Mouse (Mus musculus) heart, embryonic 13.5 days (tissue): Measurements from ENCODE around the gene Tssk4. TPM values are rescaled to one million over a fixed set of nuclear protein-coding genes. Genes with fewer than 3 reads are reported as not detected.

Experiments used
- ATAC-seq: fragments of 200-750 bp; cut with Nextera tagmentation; 2 replicates; pipeline ENCODE4 v1.8.0; 2017; ENCODE audit warnings: moderate TSS enrichment; ENCODE audit not compliant: insufficient number of reproducible peaks, low FRiP score, low TSS enrichment; ENCODE audit errors: extremely low read depth
- H3K27ac ChIP-seq: fragments of 300-500 bp; sonication (generic); replicated peaks from 2 replicates; pipeline ENCODE4 v1.5.1; 2015; ENCODE audit warnings: moderate library complexity, mild to moderate bottlenecking, inconsistent platforms
- H3K27me3 ChIP-seq: fragments of 300-500 bp; sonication (generic); replicated peaks from 2 replicates; pipeline ENCODE4 v1.6.1; 2015; ENCODE audit warnings: mild to moderate bottlenecking, inconsistent platforms
- H3K36me3 ChIP-seq: fragments of 300-500 bp; sonication (generic); 2 replicates; pipeline ENCODE4 v1.6.1; 2015; ENCODE audit warnings: mild to moderate bottlenecking, inconsistent platforms
- H3K4me1 ChIP-seq: fragments of 300-500 bp; sonication (generic); 2 replicates; pipeline ENCODE4 v1.6.1; 2015; ENCODE audit warnings: inconsistent platforms
- H3K4me2 ChIP-seq: fragments of 300-500 bp; sonication (generic); 2 replicates; pipeline ENCODE4 v1.6.1; 2015; ENCODE audit warnings: inconsistent platforms, mild to moderate bottlenecking, moderate library complexity
- H3K4me3 ChIP-seq: fragments of 300-500 bp; sonication (generic); 2 replicates; pipeline ENCODE4 v1.5.1; 2015; ENCODE audit warnings: moderate library complexity, mild to moderate bottlenecking, inconsistent platforms
- H3K9ac ChIP-seq: fragments of 300-500 bp; sonication (generic); 2 replicates; pipeline ENCODE4 v1.6.1; 2015; ENCODE audit warnings: inconsistent platforms, mild to moderate bottlenecking, moderate library complexity
- H3K9me3 ChIP-seq: fragments of 300-500 bp; sonication (generic); 2 replicates; pipeline ENCODE4 v1.6.1; 2016; ENCODE audit warnings: inconsistent platforms
- WGBS: fragments of 180-500 bp; shearing (Covaris S2); methylation state at CpG from one replicate; pipeline ENCODE4 v1.1.7; 2015; ENCODE audit warnings: mixed read lengths; 5-methylcytosine and 5-hydroxymethylcytosine counted together
- polyA plus RNA-seq: library from polyadenylated mRNA; unstranded; fragments of >200 nt; fragmentation: Nextera tagmentation; extraction: Ambion mirVana; gene quantifications from 2 replicates; pipeline ENCODE4 v1.2.1, GENCODE M21; 2015

The Tssk4 gene
- polyA plus RNA-seq = 0.43 and 0.53 TPM in 2 replicates

DNA sequence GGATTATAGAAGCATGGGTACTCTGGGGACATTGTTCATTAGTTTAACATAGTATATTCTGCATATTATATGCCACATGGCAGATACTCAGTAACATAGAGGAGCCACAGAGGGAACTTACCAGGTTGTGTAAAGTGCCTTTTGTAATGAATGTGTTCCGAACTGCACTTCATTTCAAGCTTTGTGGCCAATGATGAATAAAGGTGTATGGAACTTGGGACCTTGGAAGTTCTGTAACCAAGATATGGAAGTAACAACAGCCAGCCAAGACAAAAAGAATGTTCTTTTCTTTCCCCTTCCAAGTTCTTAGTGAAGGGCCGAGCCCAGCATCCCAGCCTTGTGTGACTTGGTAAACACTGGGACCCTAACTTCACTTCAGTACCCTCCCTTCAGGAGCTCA, at the start of gene Tssk4:
Gene Tssk4, plus strand, starts transcription at position 301 of the 400 bp plus-strand sequence.
- WGBS = 87% methylated on average over 2 of the region's 2 CpGs
- no peaks in the 10 kb centered on the region for H3K27me3 ChIP-seq
- H3K9ac ChIP-seq = no peak within 1 kb of the TSS
- H3K4me1 ChIP-seq = peaks cover 8% of the 10 kb centered on the region
- ATAC-seq = no peak
- no peaks in the 10 kb centered on the region for H3K9me3 ChIP-seq
- H3K36me3 ChIP-seq = peaks cover 14% of the 10 kb centered on the region
- H3K4me2 ChIP-seq = no peak within 1 kb of the TSS
- no peak within 1 kb of the TSS for H3K27ac ChIP-seq
- no peak within 1 kb of the TSS for H3K4me3 ChIP-seq

DNA sequence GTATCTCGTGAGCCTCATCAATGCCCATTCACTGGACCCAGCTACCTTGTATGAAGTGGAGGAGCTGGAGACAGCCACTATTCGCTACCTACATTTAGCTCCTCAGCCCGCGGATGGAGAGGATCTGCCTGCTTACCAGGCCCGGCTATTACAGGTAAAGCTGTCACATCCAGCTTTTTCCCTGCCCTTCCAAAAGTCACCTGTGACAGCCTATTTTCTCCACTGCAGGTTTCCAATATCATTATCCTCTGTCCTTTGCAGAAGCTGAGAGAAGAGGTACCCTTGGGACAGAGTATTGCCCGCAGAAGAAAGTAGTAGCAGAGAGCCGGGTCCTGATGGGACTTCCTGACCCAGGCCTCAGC, 46.7 kb upstream of the Tssk4 start, which contains the start of gene Irf9:
Gene Irf9, plus strand, starts transcription at position 301 of the 362 bp plus-strand sequence.
- H3K9me3 ChIP-seq = no peaks in the 10 kb centered on the region
- peak within 1 kb of the TSS; percentile 84 for H3K27ac ChIP-seq
- 79% methylated on average over 7 of the region's 7 CpGs for WGBS
- H3K27me3 ChIP-seq = no peaks in the 10 kb centered on the region
- H3K36me3 ChIP-seq = peaks cover 88% of the 10 kb centered on the region
- no peak for ATAC-seq
- peak within 1 kb of the TSS; percentile 72 for H3K4me2 ChIP-seq
- H3K4me1 ChIP-seq = peaks cover 17% of the 10 kb centered on the region
- peak within 1 kb of the TSS; percentile 54 for H3K4me3 ChIP-seq
- peak within 1 kb of the TSS; percentile 81 for H3K9ac ChIP-seq

DNA sequence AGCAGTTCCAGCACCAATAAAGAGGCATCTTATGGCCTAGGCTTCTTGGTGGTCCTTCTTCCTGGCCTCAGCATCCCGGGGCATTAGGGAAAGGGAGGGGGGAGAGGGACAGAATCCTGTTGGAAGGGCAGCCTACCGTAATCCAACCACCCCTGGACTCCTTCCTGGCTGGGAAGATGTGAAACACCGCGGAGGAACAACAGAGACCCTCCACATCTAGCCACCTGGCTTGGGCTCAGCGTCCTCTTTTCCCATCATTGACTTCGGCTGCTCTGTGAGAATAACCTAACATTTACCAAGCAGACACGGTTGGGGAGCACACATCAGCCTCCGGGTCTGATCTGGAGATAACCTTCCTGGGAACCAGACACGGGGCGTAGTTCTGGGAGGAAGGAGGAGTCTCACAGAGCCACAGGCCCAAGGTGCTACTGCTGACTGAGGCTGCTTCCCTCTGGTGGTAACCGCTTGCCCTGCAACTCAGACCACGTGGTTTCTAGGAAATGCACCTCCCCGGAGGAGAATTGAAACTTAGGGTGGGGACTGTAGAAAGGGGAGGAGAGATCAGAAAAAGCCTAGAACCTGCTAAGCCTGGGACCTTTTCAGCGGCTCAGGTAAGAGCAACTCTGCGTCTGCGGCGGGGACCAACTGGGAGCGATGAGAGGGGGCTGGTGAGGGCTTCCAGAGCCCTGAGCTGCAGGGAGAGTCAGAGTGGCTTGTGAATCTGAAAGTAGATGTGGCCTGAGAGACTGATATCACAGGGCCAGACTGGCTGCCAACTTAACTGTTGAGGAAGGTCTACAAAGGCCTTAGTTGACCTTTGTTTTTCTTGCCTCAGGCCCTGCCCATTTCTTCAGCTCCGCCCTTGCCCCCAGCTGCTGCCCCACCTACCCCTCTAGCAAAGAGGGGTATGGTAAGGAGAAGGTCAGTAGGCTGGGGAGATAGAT, 46.1 kb upstream of the Tssk4 start:
- Histone ChIP-seq H3K9ac (peak overlapping the region; percentile 81), H3K4me1 (peaks cover 17% of the 10 kb centered on the region), H3K4me2 (peak overlapping the region; percentile 72), H3K4me3 (peak overlapping the region; percentile 54), H3K27ac (peak overlapping the region; percentile 84), H3K9me3 (no peaks in the 10 kb centered on the region), H3K27me3 (no peaks in the 10 kb centered on the region), H3K36me3 (peaks cover 88% of the 10 kb centered on the region)
- WGBS = 14% methylated on average over 19 of the region's 19 CpGs
- ATAC-seq = peak; percentile 78

DNA sequence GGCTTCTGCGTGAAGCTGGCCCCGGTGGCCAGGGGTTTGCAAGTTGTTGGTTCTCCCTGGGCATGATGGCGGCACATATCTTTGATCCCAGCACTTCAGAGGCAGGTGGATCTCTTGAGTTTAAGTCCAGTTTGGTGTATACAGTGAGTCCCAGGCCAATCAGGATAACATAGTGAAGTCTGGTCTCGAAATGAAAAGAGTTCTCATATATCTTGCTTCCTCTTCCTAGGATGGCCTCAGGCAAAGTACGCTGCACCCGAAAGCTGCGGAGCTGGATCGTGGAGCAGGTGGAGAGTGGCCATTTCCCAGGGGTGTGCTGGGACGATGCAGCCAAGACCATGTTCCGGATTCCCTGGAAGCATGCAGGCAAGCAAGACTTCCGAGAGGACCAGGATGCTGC, 45.2 kb upstream of the Tssk4 start:
- H3K4me1 ChIP-seq = peaks cover 17% of the 10 kb centered on the region
- WGBS = 93% methylated on average over 11 of the region's 11 CpGs
- peaks cover 88% of the 10 kb centered on the region for H3K36me3 ChIP-seq
- 0 out of 2 replicates have a peak overlapping the region, but pooled peaks have one; percentile 84 for H3K27ac ChIP-seq
- peak overlapping the region; percentile 54 for H3K4me3 ChIP-seq
- peak overlapping the region; percentile 72 for H3K4me2 ChIP-seq
- no peak for ATAC-seq
- 0 out of 2 replicates have a peak overlapping the region, but pooled peaks have one; percentile 21 for H3K9ac ChIP-seq
- no peaks in the 10 kb centered on the region for H3K27me3 ChIP-seq
- H3K9me3 ChIP-seq = no peaks in the 10 kb centered on the region

DNA sequence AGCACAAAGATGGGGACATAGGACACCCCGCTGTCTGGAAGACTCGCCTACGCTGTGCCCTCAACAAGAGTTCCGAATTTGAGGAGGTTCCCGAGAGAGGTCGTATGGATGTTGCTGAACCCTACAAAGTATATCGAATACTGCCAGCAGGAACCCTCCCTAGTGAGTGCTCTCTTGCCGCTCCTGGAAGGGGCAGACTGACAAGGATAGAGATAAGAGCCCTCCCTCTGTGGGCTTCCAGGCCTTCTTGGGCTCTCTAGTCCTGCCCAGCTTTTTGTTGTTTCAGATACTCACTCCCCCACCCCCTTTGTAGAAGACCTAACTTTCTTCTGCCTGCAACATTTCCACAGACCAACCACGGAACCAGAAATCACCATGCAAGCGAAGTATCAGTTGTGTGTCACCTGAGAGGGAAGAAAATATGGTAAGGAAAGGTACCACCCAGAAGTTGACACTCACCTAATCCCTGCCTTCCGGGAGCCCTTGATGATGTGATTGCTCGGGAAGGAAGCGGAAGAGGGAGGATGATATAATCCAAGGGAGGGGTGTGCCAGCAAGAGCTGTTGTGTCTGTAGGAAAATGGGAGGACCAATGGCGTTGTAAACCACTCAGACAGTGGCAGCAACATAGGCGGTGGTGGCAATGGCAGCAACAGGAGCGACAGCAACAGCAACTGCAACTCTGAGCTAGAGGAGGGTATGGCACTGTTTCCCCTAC, 44.1 kb upstream of the Tssk4 start:
- Histone ChIP-seq H3K27me3 (no peaks in the 10 kb centered on the region), H3K4me2 (no peak overlapping the region), H3K4me3 (no peak overlapping the region), H3K4me1 (peaks cover 17% of the 10 kb centered on the region), H3K9me3 (no peaks in the 10 kb centered on the region), H3K36me3 (peaks cover 86% of the 10 kb centered on the region), H3K27ac (no peak overlapping the region), H3K9ac (0 out of 2 replicates have a peak overlapping the region, but pooled peaks have one; percentile 37)
- WGBS = 73% methylated on average over 16 of the region's 16 CpGs
- ATAC-seq = no peak

DNA sequence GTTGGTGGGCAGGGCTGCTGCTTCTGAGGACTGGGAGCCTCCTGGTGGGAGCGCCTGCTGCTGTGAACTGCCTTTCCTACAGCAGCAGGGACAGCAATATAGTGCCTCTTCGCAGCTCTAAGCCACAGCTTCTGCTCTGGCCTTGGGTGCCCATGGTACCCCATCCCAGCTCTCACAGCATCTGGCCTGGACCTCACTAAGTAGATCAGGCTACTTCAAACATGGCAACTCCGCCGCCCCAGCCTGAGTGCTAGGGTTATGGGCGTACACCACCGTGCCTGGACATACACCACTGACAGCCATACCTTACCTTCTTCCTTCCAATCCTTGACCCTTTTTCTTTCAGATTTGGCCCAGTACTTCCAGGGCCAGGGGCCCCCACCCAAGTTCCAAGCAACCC, 41.6 kb upstream of the Tssk4 start:
- H3K4me1 ChIP-seq = peaks cover 29% of the 10 kb centered on the region
- no peaks in the 10 kb centered on the region for H3K27me3 ChIP-seq
- WGBS = 92% methylated on average over 6 of the region's 6 CpGs
- H3K4me3 ChIP-seq = no peak overlapping the region
- H3K36me3 ChIP-seq = peaks cover 61% of the 10 kb centered on the region
- H3K9ac ChIP-seq = no peak overlapping the region
- no peak overlapping the region for H3K4me2 ChIP-seq
- H3K27ac ChIP-seq = no peak overlapping the region
- no peaks in the 10 kb centered on the region for H3K9me3 ChIP-seq
- no peak for ATAC-seq

DNA sequence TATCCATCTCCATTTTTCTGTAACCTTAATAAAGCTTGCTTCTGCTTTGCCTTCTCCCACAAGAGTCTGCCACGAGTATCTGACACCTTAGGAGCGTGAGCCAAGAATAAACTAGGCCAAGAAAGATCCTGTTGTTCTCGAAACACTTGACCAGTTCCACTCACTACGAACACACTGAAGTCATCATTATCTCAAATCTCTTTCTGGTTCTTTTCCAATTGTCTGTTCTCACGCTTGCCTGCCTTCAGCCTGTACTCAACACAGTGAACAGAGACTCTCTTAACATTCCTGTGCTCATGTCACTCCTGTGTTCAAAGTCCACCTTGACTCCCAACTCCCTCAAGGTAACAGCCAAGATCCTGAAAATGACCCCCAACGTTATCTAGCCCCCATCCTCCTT, 36.6 kb upstream of the Tssk4 start:
- Histone ChIP-seq H3K4me1 (peaks cover 30% of the 10 kb centered on the region), H3K9ac (no peak overlapping the region), H3K27me3 (no peaks in the 10 kb centered on the region), H3K9me3 (no peaks in the 10 kb centered on the region), H3K4me2 (no peak overlapping the region), H3K27ac (no peak overlapping the region), H3K36me3 (peaks cover 23% of the 10 kb centered on the region), H3K4me3 (no peak overlapping the region)
- 24% methylated on average over 6 of the region's 6 CpGs for WGBS
- ATAC-seq = no peak

DNA sequence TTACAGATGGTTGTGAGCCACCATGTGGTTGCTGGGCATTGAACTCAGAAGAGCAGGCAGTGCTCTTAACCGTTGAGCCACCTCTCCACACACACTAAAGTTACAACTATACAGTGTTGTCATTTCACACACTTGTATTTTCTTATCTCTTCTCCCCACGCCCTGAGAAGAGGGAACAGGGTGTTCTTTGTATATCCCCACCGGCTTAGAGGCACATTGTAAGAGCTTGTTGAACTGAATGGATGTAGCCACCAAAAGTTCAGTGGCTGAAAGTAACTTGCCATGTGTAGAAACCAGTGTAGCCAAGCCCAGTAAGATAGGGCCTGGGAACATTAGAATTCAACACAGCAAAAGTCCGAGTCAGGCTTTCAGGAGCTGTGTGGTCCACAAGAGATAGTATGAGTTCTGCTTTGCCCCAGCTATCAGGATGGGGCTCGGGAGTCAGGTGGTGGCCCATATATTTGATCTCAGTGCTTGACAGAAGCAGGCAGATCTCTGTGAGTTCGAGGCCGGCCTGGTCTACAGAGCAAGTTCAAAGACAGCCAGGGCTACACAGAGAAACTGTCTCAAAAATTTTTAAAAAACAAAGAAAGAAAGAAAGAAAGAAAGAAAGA, 35.3 kb upstream of the Tssk4 start:
- no peak for ATAC-seq
- Histone ChIP-seq H3K4me3 (no peak overlapping the region), H3K36me3 (peaks cover 10% of the 10 kb centered on the region), H3K4me2 (no peak overlapping the region), H3K27ac (no peak overlapping the region), H3K4me1 (peaks cover 36% of the 10 kb centered on the region), H3K27me3 (no peaks in the 10 kb centered on the region), H3K9me3 (no peaks in the 10 kb centered on the region), H3K9ac (no peak overlapping the region)
- 48% methylated on average over 7 of the region's 7 CpGs for WGBS

DNA sequence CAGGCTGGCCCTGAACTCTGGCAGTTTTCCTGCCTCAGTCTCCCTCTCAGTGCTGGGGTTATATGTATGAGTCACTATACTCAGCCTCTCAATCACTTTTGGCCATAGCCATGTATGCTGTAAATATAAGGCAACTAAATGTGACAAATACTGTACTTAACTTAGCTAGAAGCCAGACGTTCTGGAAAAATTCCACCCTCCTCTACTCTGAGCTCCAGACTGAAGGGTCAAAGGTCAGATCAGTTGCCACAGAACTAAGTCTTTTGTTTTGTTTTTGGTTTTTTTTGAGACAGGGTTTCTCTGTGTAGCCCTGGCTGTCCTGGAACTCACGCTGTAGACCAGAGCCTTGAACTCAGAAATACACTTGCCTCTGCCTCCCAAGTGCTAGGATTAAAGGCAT, 34.1 kb upstream of the Tssk4 start:
- Histone ChIP-seq H3K9me3 (no peaks in the 10 kb centered on the region), H3K4me3 (no peak overlapping the region), H3K36me3 (no peaks in the 10 kb centered on the region), H3K4me2 (no peak overlapping the region), H3K27me3 (no peaks in the 10 kb centered on the region), H3K9ac (no peak overlapping the region), H3K27ac (no peak overlapping the region), H3K4me1 (peaks cover 36% of the 10 kb centered on the region)
- 59% methylated on average over 2 of the region's 2 CpGs for WGBS
- no peak for ATAC-seq

DNA sequence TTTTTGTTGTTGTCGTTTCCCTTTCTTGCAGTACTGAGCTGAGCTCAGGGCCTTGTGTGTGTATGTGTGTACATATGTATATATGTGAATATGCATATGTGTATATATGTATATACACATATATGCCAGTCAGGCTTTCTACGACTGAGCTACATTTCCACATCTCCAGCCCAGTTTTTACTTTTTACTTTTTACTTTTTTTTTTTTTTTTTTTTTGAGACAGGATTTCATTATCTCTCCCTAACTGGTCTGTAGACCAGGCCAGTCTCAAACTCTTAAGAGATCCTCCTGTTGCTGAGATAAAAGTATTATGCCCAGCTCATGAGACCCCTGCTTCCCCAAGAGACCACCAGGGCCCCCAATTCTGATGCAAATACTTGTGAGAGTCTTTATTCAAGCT, 33.1 kb upstream of the Tssk4 start:
- no peak overlapping the region for H3K4me3 ChIP-seq
- WGBS = 81% methylated on average over 2 of the region's 2 CpGs
- no peak overlapping the region for H3K4me2 ChIP-seq
- ATAC-seq = no peak
- H3K9me3 ChIP-seq = no peaks in the 10 kb centered on the region
- peaks cover 36% of the 10 kb centered on the region for H3K4me1 ChIP-seq
- H3K27me3 ChIP-seq = no peaks in the 10 kb centered on the region
- peak overlapping the region; percentile 42 for H3K27ac ChIP-seq
- H3K36me3 ChIP-seq = no peaks in the 10 kb centered on the region
- no peak overlapping the region for H3K9ac ChIP-seq

DNA sequence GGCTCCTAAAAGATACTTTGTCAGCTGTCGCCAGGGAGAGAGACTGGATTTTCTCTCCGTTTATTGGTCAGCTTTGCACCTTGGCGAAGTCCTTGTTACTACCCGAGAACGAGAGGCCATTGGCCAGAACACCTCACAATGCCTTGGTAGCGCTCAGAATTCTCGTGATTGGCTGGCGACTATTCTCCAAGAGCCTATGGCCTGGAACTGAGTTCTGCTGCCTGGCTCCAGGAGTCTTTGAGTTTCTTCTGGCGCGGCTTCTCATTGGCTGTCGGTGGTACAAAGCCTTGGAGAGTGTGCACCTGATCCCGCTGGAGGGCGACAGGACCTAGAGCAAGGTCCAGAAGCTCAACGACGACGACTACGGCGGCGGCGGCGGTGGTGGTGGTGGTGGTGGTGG, 32.2 kb upstream of the Tssk4 start, which contains the start of gene Rec8:
Gene Rec8, plus strand, starts transcription at position 216 of the 400 bp plus-strand sequence.
- peak within 1 kb of the TSS; percentile 73 for H3K9ac ChIP-seq
- peak within 1 kb of the TSS; percentile 42 for H3K27ac ChIP-seq
- peaks cover 29% of the 10 kb centered on the region for H3K4me1 ChIP-seq
- peak within 1 kb of the TSS; percentile 46 for H3K4me3 ChIP-seq
- H3K27me3 ChIP-seq = no peaks in the 10 kb centered on the region
- peaks cover 2% of the 10 kb centered on the region; the same call in 1 of the 2 replicates for H3K36me3 ChIP-seq
- 12% methylated on average over 21 of the region's 21 CpGs for WGBS
- ATAC-seq = peak; percentile 73
- peak within 1 kb of the TSS; percentile 66 for H3K4me2 ChIP-seq
- no peaks in the 10 kb centered on the region for H3K9me3 ChIP-seq
